Mouse (Mus musculus): Measurements from ENCODE around the gene Vars.
"Not testable (repeated sequence)": the region's sequence is repeated elsewhere in the genome, so short reads cannot be mapped to it uniquely, and the experiment has no call there.

Gene Vars

DNA sequence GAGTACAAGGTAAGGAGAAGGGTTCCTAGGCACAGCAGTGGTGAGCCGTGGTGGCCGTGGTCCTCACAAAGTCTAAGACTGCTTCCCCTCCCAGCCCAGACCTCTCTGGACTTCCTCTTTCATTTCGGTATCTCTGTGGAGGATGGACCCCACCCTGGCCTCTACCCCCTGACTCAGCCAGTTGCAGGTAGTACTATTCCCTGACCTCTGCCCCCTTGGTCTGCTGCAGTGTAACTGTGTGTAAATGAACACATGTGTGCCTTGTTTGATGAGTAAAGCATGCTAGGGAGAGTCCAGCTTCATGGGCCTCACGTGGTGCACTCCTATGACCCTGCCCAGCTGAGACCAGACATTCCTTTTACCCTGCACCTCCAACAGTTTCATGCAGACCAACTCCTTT is 23.0 kb downstream of the Vars start:
- no peak for DNase-seq (ENCODE audit: extremely low read depth, low read depth)

DNA sequence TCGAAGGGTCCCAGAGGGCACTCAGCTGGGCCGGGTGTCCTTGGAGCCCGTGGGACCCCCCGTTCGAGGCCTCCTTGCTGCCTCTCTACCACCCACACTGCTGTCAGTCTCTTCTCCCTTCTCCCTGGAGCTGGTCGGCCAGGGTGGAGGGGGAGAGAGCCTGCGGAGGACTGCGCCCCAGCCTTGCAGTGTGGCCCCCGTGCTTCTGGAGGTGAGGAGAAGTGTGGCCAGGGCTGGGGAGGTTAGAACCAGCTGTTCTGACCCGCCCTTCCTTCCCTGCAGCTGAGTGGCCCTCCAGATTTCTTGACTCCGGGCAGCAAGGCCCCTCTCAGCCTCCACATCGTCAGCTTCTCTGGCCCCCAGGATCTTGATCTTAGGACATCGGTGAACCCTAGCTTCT is 23.5 kb downstream of the Vars start:
- DNase-seq (ENCODE audit: extremely low read depth, low read depth) = no peak

DNA sequence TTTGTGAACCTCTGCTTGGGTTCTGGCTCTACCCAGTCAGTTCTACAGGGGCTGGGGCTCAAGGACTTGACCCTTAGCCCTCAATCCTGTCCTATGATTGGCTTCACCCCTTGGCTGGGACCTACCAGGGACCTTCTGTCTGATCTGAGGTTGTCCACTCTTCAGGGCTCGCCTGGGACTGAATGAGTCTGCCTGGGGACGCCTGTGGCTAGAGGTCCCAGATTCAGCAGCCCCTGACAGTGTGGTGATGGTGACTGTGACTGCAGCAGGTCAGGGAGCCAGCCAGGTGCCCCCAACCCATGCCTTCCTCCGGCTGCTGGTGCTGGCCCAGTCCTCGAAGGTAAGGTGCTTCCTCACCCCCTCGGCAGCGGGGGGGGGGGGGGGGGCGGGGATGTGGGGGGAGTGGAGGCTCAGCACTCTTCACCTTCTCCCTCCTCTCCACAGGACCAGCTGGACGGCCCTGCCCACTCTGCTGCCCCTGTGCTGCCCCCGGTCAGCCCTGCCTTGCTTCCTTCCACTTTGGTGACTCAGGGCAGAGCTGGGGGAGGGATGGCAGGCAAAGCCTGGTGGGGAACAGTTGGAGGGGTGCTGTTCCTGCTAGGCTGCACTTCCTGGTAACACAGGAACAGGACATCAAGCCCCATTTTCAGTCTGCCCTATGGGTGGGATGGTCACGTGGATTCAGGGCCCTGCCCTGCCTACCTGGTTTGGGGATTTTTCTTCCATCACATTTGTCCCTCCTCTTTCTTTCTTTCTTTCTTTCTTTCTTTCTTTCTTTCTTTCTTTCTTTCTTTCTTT is 24.1 kb downstream of the Vars start:
- no peak for DNase-seq (ENCODE audit: extremely low read depth, low read depth)

DNA sequence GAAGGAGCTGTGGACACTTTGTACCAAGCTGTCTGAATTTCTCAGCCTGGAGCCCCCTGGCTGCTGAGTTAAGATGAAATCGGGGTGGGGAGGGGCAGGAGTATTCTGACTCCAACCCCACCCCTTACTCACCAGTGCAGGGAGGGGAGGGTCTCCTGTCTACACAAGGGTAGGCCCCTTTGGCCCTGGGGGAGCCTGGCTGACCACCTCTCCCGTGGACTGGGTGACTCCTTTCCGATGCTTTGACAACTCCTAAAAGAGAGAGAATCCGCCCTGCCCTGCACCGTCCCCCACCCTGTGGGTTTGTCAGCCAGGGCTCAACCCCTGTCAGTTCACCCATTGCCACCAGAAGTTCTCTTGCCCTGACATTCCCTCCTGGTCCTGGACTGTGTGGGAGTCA is 25.4 kb downstream of the Vars start:
- DNase-seq (ENCODE audit: extremely low read depth, low read depth) = no peak

DNA sequence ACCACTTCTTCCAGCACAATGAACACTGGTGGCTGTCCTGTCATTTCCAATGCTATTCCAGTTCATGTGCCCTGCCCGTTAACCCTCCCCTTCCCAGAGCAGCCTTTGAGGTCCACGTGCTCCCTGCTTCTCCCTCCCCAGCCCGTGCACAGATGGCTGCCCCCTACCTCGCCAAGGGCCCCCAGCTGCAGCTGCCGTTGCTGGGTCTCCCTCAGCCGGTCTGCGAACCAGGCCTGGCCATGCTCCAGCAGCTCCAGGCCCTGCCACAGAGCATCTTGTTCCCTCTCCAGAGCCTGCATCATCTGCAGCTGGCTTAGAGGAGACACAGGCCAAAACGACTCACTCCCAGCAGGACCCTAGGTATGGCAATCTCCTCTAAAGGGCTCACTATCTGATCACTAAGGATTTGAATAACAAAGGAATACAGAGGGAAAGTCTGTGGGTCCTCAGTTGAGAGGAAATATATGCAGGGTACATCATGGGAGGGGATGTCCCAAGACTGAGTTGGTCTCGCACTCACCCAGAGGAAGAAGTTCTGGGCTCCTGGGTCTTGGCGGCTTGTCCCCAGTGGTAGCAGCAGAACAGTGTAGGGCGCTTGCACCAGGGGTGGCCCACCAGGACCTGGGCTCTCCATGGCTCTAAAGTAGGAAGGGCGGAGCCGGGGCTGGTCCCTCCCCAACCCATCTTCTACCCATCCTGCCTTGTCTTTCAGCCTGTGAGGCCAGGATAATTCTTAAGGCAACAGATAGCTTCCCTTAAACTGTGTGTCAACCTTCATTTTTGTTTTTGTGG is 26.7 kb downstream of the Vars start, which contains the start of gene Sapcd1:
Gene Sapcd1 (minus strand): TSS at position 740 of the 792 bp plus-strand sequence.
- peak; percentile 71 for DNase-seq (ENCODE audit: extremely low read depth, low read depth)

DNA sequence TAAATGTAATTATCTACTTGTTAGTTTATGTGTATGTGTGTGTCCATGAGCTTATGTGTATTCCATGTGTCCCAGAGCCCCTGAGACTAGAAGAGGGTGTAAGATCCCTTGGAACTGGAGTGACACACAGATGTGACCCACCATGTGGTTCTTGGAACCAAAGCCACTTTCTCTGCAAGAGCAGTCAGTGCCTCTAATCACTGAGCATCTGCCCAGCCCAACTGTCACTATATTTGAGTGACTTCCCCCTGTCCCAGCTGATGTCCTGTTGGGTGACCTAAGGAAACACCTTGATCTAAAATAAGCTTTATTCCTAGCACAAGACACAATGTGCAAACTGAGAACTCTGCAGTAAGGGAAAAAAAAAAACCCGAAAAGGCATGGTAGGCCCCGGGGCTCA is 27.5 kb downstream of the Vars start:
- no peak for DNase-seq (ENCODE audit: extremely low read depth, low read depth)

DNA sequence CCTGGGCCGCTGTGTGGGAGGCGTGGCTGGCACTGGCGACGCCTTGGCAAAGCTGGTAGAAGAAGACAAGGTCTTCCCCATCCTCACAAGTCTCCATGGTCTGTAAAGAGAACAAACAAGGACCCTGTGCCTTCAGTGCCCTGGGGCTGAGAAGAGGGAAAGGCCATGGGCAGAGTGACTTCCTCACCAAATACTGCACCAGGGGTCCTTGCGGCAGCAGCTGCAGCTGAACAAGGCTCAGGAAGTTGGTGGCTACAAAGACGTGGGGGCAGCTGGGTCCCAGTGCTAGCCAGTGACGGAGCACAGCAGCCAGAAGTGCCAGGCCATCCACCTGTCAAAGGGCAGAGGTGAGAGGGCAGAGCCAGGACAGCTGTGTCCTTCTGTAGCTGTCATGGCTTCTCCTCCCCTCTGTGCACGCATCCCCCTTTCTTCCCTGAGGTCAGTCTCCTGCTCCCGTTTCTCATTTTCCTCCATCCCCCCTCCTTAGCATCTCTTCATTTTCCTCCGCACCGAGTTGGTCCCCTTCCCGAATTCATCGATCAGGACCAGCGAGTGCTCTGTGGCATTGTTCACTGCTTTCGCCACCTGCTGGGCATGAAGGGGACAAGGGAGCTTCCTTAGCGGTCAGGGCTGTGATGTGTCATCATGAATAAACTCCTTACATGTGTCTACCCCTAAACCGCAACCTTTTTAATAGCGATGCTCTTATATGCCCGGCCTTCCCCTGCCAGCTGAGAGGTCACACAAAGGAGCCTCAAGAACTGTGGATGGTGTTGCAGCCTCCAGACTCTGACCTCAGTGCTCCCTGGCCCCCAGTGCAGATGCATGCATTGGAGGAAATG is 29.1 kb downstream of the Vars start:
- no peak for DNase-seq (ENCODE audit: extremely low read depth, low read depth)

DNA sequence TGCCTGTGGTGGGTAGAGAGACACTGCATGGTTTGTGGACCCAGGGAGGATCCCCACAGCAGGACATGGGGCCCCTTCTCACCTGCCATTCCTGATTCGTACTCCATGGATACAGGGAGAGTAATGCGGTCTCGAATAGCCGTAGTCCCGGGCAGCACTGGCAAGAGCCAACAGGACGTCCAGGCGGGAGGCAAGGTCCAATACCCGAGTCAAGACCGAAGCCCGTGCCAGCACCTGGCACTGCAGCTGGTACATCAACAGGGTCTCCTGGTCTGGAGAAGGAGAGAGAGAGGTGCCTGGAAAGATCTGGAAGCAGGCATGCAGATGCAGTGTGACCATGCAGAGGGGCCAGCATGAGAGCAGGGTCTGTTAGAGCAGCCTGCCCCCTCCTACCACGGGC is 30.5 kb downstream of the Vars start:
- DNase-seq (ENCODE audit: extremely low read depth, low read depth) = no peak

DNA sequence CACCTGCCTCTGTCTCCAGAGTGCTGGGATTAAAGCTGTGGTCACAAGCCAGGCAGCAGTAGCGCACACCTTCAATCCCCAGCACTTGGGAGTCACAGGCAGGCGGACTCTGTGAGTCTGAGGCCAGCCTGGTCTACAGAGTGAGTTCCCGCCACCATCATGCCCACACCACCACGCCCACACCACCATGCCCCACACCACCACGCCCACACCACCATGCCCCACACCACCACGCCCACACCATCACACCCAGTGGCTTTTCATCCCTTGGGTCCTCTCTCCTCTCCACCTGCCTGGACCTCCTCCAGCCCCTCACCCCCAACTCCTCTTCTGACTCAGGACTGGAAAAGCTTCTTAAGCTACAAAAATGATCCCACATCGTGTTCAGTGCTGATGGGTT is 31.1 kb downstream of the Vars start:
- no peak for DNase-seq (ENCODE audit: extremely low read depth, low read depth)

DNA sequence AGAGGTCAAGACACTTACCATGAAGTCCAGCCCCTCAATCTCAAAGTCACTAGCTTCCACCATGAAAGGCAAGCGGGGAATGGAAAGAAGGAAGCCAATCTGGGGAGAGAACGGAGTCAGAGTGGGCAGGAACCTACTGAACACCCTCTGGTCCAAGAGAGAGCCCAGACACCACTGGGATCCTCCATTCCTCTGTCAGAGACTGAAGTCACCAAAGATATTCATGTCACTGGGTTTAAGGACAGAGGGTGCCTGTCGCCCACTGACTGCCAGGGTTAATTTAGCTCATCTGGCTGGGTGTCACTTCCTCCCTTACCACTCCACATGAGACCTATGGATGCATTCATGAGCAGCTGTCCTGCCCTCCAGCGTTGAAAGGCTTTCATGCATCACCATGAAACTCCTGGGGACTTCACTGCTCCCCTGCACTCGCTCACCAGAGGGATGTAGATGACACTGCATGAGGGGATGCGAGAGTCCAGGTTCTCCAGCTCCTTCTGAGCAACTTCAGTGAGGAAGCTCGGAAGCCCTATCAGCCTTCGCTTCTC is 31.6 kb downstream of the Vars start:
- DNase-seq (ENCODE audit: extremely low read depth, low read depth) = no peak

DNA sequence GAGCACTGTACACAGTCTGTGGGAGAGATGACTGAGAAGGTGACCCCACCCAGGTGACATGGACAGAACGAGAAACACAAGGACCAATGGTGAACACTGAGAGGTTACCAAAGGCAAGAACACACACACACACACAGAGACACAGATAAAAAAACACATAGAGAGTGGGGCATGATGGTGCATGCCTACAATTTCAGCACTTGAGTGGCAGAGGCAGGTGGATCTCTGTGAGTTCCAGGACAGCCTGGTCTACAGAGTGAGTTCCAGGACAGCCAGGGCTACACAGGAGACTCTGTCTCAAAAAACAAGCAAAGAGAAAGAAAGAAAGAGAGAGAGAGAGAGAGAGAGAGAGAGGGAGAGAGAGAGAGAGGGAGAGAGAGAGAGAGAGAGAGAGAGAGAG is 32.9 kb downstream of the Vars start:
- DNase-seq (ENCODE audit: extremely low read depth, low read depth) = not testable (repeated sequence)

DNA sequence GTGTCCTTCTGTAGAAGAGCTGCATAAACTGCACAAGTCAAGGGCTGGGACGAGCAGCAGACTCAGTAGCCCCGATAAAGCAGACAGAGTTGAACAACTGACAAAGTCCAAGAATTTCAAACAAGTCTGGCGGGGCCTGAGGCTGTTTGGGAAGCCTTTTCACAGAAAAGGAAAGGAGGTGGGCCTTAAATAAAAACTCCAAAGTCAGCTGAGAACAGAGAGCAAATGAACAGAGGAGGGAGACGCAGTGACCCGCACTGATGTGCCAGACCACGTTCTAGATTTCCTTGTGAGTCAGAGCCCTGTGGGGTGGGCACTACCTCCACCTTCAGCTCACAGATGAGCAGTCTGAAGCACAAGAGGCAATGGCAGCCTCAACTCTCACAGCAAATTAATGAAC is 34.1 kb downstream of the Vars start:
- no peak for DNase-seq (ENCODE audit: extremely low read depth, low read depth)

DNA sequence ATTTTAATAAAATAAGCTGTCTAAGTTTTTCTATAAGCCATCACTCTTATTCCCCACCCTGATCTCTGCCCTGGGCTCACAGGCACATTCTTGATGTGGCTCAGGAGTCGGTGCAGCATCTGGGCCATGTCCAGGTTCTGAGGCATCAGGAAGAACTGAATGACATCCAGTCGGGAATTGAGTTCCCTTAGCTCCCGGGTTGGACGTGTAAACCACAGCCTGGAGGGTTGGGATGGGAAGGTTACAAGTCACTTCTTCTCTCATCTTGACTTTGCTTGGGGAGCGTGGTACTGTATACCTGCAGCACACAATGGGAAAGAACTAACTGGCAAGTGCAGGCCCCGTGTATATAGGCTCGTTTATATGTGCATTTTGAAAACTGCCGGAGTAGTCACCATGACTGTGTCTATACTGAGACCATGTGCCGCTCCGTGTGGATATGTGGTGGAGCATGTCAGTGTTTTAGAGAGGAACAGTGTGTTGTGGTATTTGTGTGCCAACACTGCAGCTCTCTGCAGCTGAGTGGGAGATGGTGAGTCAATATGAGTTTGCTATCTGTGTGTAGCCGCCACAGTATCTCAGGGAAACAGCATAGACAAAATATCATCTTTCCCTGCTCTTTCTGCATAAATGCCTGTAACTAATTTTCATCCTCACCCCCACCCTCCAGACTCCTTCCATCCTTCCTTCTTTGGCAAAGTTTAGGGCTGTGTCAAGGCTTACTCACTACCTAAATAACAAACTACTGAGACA is 38.5 kb downstream of the Vars start:
- DNase-seq (ENCODE audit: extremely low read depth, low read depth) = no peak

DNA sequence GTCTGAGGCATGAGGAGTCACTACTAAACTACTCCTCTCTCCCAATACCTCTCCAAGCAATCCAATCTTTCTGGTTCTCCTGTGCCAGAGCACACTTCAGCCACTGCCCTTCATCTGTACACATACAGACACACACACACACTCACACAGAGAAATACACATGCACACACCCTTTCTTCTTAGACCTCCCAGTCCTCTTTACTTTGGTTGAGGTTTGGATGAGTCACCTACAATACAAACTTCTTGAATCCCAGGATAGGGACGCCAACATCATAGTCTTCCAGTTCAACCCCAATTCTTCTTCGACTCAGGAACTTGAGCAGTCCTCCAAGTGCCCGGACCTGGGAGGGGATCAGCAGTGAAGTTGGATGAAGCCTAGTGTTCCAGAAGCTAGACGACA is 43.0 kb downstream of the Vars start:
- DNase-seq (ENCODE audit: extremely low read depth, low read depth) = no peak

DNA sequence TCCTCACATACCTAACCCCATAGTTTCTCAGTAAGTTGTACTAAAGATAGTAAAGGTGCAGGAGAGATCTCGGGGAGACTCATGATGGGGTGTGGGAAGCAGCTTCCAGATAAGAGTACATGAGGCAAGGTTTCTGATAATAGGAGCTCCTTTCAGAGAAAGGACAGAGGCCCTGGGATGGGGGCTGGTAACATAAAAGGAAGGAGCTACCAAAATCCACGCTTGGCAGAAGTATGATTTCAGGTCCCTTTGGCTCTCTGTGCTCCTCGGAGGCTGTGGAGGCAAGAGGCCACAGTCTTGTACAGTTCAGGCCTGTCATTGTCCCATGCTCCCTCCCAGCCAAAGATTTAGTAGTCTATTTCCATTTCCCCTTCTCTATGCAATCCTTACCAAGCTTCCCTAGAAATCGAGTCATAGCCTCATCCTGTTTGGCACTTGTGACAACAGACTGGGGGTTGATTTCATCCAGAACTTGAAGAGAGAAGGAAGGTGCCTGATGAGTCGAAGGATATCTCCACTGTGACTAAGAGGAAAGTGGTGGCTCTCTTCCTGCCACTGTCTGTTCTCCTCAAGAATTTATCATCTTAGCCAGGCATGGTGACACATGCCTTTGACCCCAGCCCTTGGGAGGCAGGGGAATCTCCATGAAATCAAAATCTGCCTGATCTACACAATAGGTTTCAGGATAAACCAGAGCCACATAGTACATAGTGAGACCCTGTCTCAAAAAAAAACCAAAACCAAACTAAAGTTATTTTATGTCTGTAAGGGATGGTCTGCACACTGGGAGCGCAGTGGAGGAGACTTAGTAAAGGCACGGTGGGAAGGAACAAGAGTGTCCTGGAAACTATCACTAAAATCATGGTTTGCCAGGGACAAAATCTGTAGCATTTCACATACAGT is 44.4 kb downstream of the Vars start:
- peak; percentile 67 for DNase-seq (ENCODE audit: extremely low read depth, low read depth)

DNA sequence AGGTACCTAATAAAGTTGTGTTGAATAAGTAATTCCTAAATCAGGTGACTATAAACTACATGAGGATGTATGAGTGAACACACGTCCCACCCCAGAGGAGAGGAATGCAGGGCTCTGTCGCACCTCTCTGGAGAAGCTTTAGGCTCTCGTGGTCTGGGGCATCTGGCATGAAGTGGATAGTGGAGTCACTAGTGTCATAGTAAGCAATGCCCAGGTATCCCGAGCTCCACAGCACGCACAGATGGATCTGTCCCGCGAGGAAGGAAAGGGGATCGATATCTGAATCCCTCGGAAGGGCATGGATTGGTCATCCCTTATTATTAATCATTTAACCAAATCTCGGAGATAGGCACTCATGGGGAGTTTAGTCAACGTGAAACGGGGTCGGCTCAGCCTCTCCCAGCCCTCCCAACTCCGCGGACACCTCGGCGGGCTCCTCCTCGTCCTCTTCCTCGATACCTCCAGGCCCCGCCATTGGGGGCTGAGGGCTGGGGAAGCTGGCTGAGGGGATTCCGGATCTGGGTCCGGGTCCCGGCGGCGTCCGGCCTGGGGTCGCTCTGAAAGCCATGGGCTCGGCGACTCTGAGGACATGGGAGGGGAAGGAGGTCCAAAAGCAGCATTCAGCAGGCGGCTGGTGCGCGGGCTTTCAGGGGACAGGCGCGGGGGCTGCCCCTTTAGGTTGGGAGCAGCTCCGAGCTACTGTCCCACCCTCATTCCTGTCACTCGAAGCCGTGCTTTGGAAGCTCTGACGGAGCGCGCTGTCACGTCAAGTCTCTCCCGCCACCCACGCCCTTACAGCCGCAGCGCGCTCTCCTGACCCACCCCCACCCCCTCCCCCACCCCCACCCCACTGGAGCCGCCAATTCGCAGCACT is 45.3 kb downstream of the Vars start:
- no peak for DNase-seq (ENCODE audit: extremely low read depth, low read depth)

DNA sequence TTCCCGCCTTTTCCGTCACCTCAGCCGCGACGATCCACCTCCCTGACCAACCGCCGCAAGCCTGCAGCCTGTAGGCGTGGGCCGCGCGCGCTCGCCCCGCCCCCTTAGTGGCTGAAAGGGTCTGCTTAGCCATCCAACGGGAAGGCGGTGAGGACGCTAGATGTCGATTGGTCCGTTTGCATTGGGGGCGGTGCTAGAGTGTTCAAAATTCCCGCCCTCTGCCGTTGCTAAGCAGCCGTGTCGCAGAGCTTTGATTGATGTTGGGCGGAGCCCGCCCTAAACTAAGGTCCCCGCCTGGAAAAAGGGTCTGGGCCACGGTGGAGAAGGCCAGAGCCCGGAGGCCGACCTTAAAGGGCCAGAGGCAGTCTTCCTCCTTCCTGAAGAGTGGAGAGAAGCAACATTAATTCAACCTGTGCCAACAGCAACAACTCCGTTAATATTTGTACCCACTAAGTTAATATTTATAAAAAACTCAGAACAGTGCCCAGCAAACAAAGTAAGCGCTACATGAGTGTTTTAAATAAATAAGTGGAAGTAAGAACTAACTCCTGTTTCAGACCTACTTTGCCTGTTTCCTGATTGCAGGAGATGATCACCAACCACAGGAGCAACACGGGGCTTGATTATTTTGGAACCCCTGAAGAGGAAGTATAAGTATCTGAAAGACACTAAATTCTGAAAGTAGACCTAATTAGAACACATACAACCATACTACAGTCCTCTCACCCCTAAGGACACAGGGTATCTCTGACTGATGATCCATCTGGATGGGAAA is 46.1 kb downstream of the Vars start, which contains the start of gene Msh5:
Gene Msh5 (minus strand): TSS at position 65 of the 775 bp plus-strand sequence.
- peak; percentile 95 for DNase-seq (ENCODE audit: extremely low read depth, low read depth)

DNA sequence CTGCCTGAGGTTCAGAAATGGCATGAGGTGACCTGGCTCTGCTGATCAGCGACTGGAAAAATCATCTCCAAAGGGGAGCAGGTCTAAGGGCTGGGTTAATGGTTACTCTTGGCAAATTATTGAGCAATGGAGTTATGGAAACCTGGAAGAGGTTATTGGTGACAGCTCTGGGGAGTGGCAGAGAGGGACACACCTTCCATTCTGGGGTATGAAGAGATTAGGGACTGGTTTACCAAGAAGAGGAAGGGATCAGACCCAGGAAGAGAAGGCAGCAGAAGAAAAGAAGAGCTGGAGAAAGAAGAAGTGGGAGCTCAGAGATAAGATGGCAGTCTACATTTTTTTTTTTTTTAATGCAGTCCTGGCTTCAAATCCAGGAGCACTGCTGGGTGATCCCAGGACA is 46.9 kb downstream of the Vars start:
- DNase-seq (ENCODE audit: extremely low read depth, low read depth) = peak; percentile 80
